Mouse (Mus musculus): ENCODE results near the gene Ankrd66.

Ankrd66 gene

GRCm38 (mm10) chr17:43543539-43543938 is at the start of gene Ankrd66:
Gene Ankrd66, minus strand, starts transcription at chr17:43543639.
- no peak for ATAC-seq (ENCODE audit: low TSS enrichment)

- peak; percentile 100 for ATAC-seq (ENCODE audit: low TSS enrichment)
Measured at GRCm38 (mm10) chr17:43592296-43593291, 49.2 kb upstream of the Ankrd66 start.

GRCm38 (mm10) chr17:43590531-43590930 is 47.1 kb upstream of the Ankrd66 start:
- no peak for ATAC-seq (ENCODE audit: low TSS enrichment)

- ATAC-seq (ENCODE audit: low TSS enrichment), result no peak
Measured at GRCm38 (mm10) chr17:43589750-43590149, 46.3 kb upstream of the Ankrd66 start.

GRCm38 (mm10) chr17:43587278-43587677 is 43.8 kb upstream of the Ankrd66 start:
- ATAC-seq (ENCODE audit: low TSS enrichment), result no peak

- no peak for ATAC-seq (ENCODE audit: low TSS enrichment)
Measured at GRCm38 (mm10) chr17:43584771-43585170, 41.3 kb upstream of the Ankrd66 start.

GRCm38 (mm10) chr17:43581012-43581467 is 37.6 kb upstream of the Ankrd66 start:
- peak; percentile 85 for ATAC-seq (ENCODE audit: low TSS enrichment)

GRCm38 (mm10) chr17:43580456-43580855 is 37.0 kb upstream of the Ankrd66 start:
- no peak for ATAC-seq (ENCODE audit: low TSS enrichment)

GRCm38 (mm10) chr17:43573624-43574073 is 30.2 kb upstream of the Ankrd66 start:
- no peak for ATAC-seq (ENCODE audit: low TSS enrichment)

GRCm38 (mm10) chr17:43569287-43569686 is 25.8 kb upstream of the Ankrd66 start:
- ATAC-seq (ENCODE audit: low TSS enrichment), result no peak

GRCm38 (mm10) chr17:43567992-43568888 is 24.8 kb upstream of the Ankrd66 start, which contains the start of gene Pla2g7:
Gene Pla2g7, plus strand, starts transcription at chr17:43568098.
- ATAC-seq (ENCODE audit: low TSS enrichment), result peak; percentile 93

GRCm38 (mm10) chr17:43567593-43567991 is 24.2 kb upstream of the Ankrd66 start:
- ATAC-seq (ENCODE audit: low TSS enrichment), result 0 out of 2 replicates have a peak, but pooled peaks have one; percentile 20

- ATAC-seq (ENCODE audit: low TSS enrichment), result no peak
Measured at GRCm38 (mm10) chr17:43563192-43563987, 20.0 kb upstream of the Ankrd66 start.

- ATAC-seq (ENCODE audit: low TSS enrichment), result no peak
Measured at GRCm38 (mm10) chr17:43558678-43559077, 15.2 kb upstream of the Ankrd66 start.

- peak; percentile 57 for ATAC-seq (ENCODE audit: low TSS enrichment)
Measured at GRCm38 (mm10) chr17:43557541-43558090, 14.2 kb upstream of the Ankrd66 start.

GRCm38 (mm10) chr17:43557104-43557503 is 13.7 kb upstream of the Ankrd66 start:
- ATAC-seq (ENCODE audit: low TSS enrichment), result no peak

- no peak for ATAC-seq (ENCODE audit: low TSS enrichment)
Measured at GRCm38 (mm10) chr17:43554516-43555403, 11.3 kb upstream of the Ankrd66 start.

- no peak for ATAC-seq (ENCODE audit: low TSS enrichment)
Measured at GRCm38 (mm10) chr17:43551122-43551630, 7.7 kb upstream of the Ankrd66 start.

- ATAC-seq (ENCODE audit: low TSS enrichment), result no peak
Measured at GRCm38 (mm10) chr17:43544040-43544439, 601 bp upstream of the Ankrd66 start.

Data from frontal cortex, adult (tissue).